Mouse (Mus musculus) pancreas, adult 10 weeks (tissue): ENCODE measurements around the gene Homer1. TPM values are rescaled to one million over a fixed set of nuclear protein-coding genes. Genes with fewer than 3 reads are reported as not detected.

Experiments
- polyA plus RNA-seq: library from polyadenylated mRNA; stranded (reverse); fragments of 350-450 nt; fragmentation: Illumina TruSeq; extraction: RNeasy Lipid Tissue Mini Kit (QIAGEN cat#74804); gene quantifications from one replicate; pipeline ENCODE4 v1.2.3, GENCODE M21; 2015; ENCODE audit warnings: low read depth, low replicate concordance; ENCODE audit not compliant: insufficient read depth

Gene Homer1
- 1.6 TPM for polyA plus RNA-seq

GRCm38 (mm10) chr13:93299316-93299715 lies at the start of gene Homer1:
Gene Homer1 (plus strand): TSS chr13:93299635.

Other genes starting within 250 kb of the Homer1 start
- 0.15 TPM for gene Cmya5, start 154.9 kb upstream of the Homer1 start, polyA plus RNA-seq
- 4.4 TPM for gene Tent2, start 107.2 kb upstream of the Homer1 start, polyA plus RNA-seq
- 3.5 TPM for gene Jmy, start 200.2 kb downstream of the Homer1 start, polyA plus RNA-seq